Mouse (Mus musculus) intestine, embryonic 16.5 days (tissue): ENCODE data around the gene Eno2. TPM values are rescaled to one million over a fixed set of nuclear protein-coding genes. Genes with fewer than 3 reads are reported as not detected.

Experiments
- ATAC-seq: fragments of 200-750 bp; cut with Nextera tagmentation; 2 replicates; pipeline ENCODE4 v1.8.0; 2017; ENCODE audit warnings: moderate TSS enrichment, moderate library complexity
- H3K27ac ChIP-seq: fragments of 300-500 bp; sonication (generic); 2 replicates; pipeline ENCODE4 v1.5.1; 2014; ENCODE audit warnings: mild to moderate bottlenecking, low read length
- H3K27me3 ChIP-seq: fragments of 300-500 bp; sonication (generic); replicated peaks from 2 replicates; pipeline ENCODE4 v1.6.1; 2014; ENCODE audit warnings: low read length, control low read depth, mixed read lengths; ENCODE audit not compliant: control insufficient read depth, insufficient read depth
- H3K36me3 ChIP-seq: fragments of 300-500 bp; sonication (generic); 2 replicates; pipeline ENCODE4 v1.6.1; 2014; ENCODE audit warnings: low read length, control low read depth; ENCODE audit not compliant: control insufficient read depth, insufficient read depth
- H3K4me1 ChIP-seq: fragments of 300-500 bp; sonication (generic); 2 replicates; pipeline ENCODE4 v1.6.1; 2014; ENCODE audit warnings: low read length, control low read depth, mixed read lengths; ENCODE audit not compliant: control insufficient read depth, insufficient read depth
- H3K4me2 ChIP-seq: fragments of 300-500 bp; sonication (generic); 2 replicates; pipeline ENCODE4 v1.6.1; 2014; ENCODE audit warnings: low read depth, low read length, control low read depth
- H3K4me3 ChIP-seq: fragments of 300-500 bp; sonication (generic); 2 replicates; pipeline ENCODE4 v1.5.1; 2014; ENCODE audit warnings: mild to moderate bottlenecking, low read length
- H3K9ac ChIP-seq: fragments of 300-500 bp; sonication (generic); 2 replicates; pipeline ENCODE4 v1.6.1; 2014; ENCODE audit warnings: low read depth, low read length
- H3K9me3 ChIP-seq: fragments of 300-500 bp; sonication (generic); 2 replicates; pipeline ENCODE4 v1.6.1; 2016; ENCODE audit warnings: low read length, control low read depth; ENCODE audit not compliant: control insufficient read depth
- WGBS: fragments of 180-500 bp; shearing (Covaris S2); extraction: QIAGEN DNeasy Blood & Tissue Kit; methylation state at CpG from one replicate; pipeline ENCODE4 v1.1.7; 2014; 5-methylcytosine and 5-hydroxymethylcytosine counted together
- polyA plus RNA-seq: library from polyadenylated mRNA; unstranded; fragments of >200 nt; fragmentation: Nextera tagmentation; extraction: Ambion mirVana; gene quantifications from 2 replicates; pipeline ENCODE4 v1.2.1, GENCODE M21; 2015

Eno2 gene
- polyA plus RNA-seq, 1 experiment from 2014 or later: 7.1 TPM

GRCm38 (mm10) chr6:124738511-124739023 lies 30.9 kb downstream of the Eno2 start, which contains the start of gene Ptpn6:
Ptpn6 (minus strand) TSS chr6:124738714.
- ATAC-seq: peak; percentile 88
- H3K9ac ChIP-seq: peak within 1 kb of the TSS; percentile 55
- peak within 1 kb of the TSS; percentile 49 for H3K4me2 ChIP-seq
- peaks cover 20% of the 10 kb centered on the region for H3K4me1 ChIP-seq
- WGBS: 16% methylated on average over 15 of the region's 15 CpGs
- peak within 1 kb of the TSS; percentile 99 for H3K27ac ChIP-seq
- no peaks in the 10 kb centered on the region for H3K27me3 ChIP-seq
- H3K9me3 ChIP-seq: no peaks in the 10 kb centered on the region
- peak within 1 kb of the TSS; percentile 32 for H3K4me3 ChIP-seq
- H3K36me3 ChIP-seq: peaks cover 8% of the 10 kb centered on the region; the same call in 1 of the 2 replicates

GRCm38 (mm10) chr6:124737040-124737439 lies 32.4 kb downstream of the Eno2 start:
- no peak for ATAC-seq
- no peaks in the 10 kb centered on the region for H3K27me3 ChIP-seq
- peaks cover 25% of the 10 kb centered on the region for H3K4me1 ChIP-seq
- no peak overlapping the region for H3K9ac ChIP-seq
- no peaks in the 10 kb centered on the region for H3K9me3 ChIP-seq
- no peak overlapping the region for H3K4me2 ChIP-seq
- no peak overlapping the region for H3K4me3 ChIP-seq
- WGBS: 90% methylated on average over 11 of the region's 11 CpGs
- no peaks in the 10 kb centered on the region for H3K36me3 ChIP-seq
- no peak overlapping the region for H3K27ac ChIP-seq

- H3K4me1 ChIP-seq: peaks cover 12% of the 10 kb centered on the region
- no peak for ATAC-seq
- 88% methylated on average over 3 of the region's 3 CpGs for WGBS
These were observed 35.1 kb downstream of the Eno2 start for GRCm38 (mm10) chr6:124734417-124734816.

GRCm38 (mm10) chr6:124732476-124733370 lies 36.8 kb downstream of the Eno2 start:
- H3K9ac ChIP-seq: peak overlapping the region; percentile 29
- no peaks in the 10 kb centered on the region for H3K9me3 ChIP-seq
- H3K4me2 ChIP-seq: no peak overlapping the region
- H3K4me3 ChIP-seq: 0 out of 2 replicates have a peak overlapping the region, but pooled peaks have one; percentile 19
- peaks cover 11% of the 10 kb centered on the region for H3K4me1 ChIP-seq
- ATAC-seq: peak; percentile 31
- no peaks in the 10 kb centered on the region for H3K36me3 ChIP-seq
- H3K27ac ChIP-seq: no peak overlapping the region; the same call in 1 of the 2 replicates
- WGBS: 56% methylated on average over 19 of the region's 19 CpGs
- H3K27me3 ChIP-seq: no peaks in the 10 kb centered on the region

More at GRCm38 (mm10) chr6:124734417-124734816, 35.1 kb downstream of the Eno2 start:
- no peaks in the 10 kb centered on the region for H3K27me3 ChIP-seq
- H3K4me2 ChIP-seq: no peak overlapping the region
- no peaks in the 10 kb centered on the region for H3K9me3 ChIP-seq
- no peak overlapping the region for H3K27ac ChIP-seq
- no peak overlapping the region for H3K9ac ChIP-seq
- H3K36me3 ChIP-seq: no peaks in the 10 kb centered on the region
- H3K4me3 ChIP-seq: no peak overlapping the region

- H3K4me3 ChIP-seq: no peak overlapping the region
- peaks cover 13% of the 10 kb centered on the region for H3K4me1 ChIP-seq
- H3K9me3 ChIP-seq: no peaks in the 10 kb centered on the region
- 88% methylated on average over 7 of the region's 7 CpGs for WGBS
- no peak overlapping the region for H3K9ac ChIP-seq
- H3K27me3 ChIP-seq: no peaks in the 10 kb centered on the region
- ATAC-seq: no peak
- H3K27ac ChIP-seq: no peak overlapping the region
- no peak overlapping the region for H3K4me2 ChIP-seq
- H3K36me3 ChIP-seq: no peaks in the 10 kb centered on the region
These were observed 38.4 kb downstream of the Eno2 start for GRCm38 (mm10) chr6:124731038-124731437.

- Histone ChIP-seq H3K4me3 (no peak overlapping the region), H3K27me3 (no peaks in the 10 kb centered on the region), H3K9ac (no peak overlapping the region), H3K36me3 (no peaks in the 10 kb centered on the region), H3K27ac (no peak overlapping the region), H3K4me1 (peaks cover 13% of the 10 kb centered on the region), H3K4me2 (no peak overlapping the region), H3K9me3 (no peaks in the 10 kb centered on the region)
- WGBS: 78% methylated on average over 8 of the region's 8 CpGs
- ATAC-seq: no peak
These were observed 39.4 kb downstream of the Eno2 start for GRCm38 (mm10) chr6:124729850-124730705.

- Histone ChIP-seq H3K27me3 (no peaks in the 10 kb centered on the region), H3K27ac (no peak overlapping the region), H3K9me3 (no peaks in the 10 kb centered on the region), H3K4me1 (peaks cover 13% of the 10 kb centered on the region), H3K36me3 (no peaks in the 10 kb centered on the region), H3K4me3 (no peak overlapping the region), H3K4me2 (no peak overlapping the region), H3K9ac (no peak overlapping the region)
- WGBS: 87% methylated on average over 10 of the region's 10 CpGs
- no peak for ATAC-seq
These were observed 40.9 kb downstream of the Eno2 start for GRCm38 (mm10) chr6:124728621-124729020.

- Histone ChIP-seq H3K4me1 (peaks cover 10% of the 10 kb centered on the region; the same call in 1 of the 2 replicates), H3K27me3 (no peaks in the 10 kb centered on the region), H3K9ac (no peak overlapping the region), H3K4me2 (no peak overlapping the region), H3K27ac (no peak overlapping the region), H3K36me3 (no peaks in the 10 kb centered on the region), H3K4me3 (no peak overlapping the region), H3K9me3 (no peaks in the 10 kb centered on the region)
- ATAC-seq: no peak
- 90% methylated on average over 10 of the region's 10 CpGs for WGBS
These were observed 45.0 kb downstream of the Eno2 start for GRCm38 (mm10) chr6:124724472-124724871.

GRCm38 (mm10) chr6:124723541-124723940 lies 45.9 kb downstream of the Eno2 start:
- no peaks in the 10 kb centered on the region for H3K36me3 ChIP-seq
- H3K27me3 ChIP-seq: no peaks in the 10 kb centered on the region
- H3K9ac ChIP-seq: 0 out of 2 replicates have a peak overlapping the region, but pooled peaks have one; percentile 23
- H3K4me1 ChIP-seq: peaks cover 10% of the 10 kb centered on the region; the same call in 1 of the 2 replicates
- no peak overlapping the region for H3K4me3 ChIP-seq
- no peak overlapping the region for H3K27ac ChIP-seq
- no peaks in the 10 kb centered on the region for H3K9me3 ChIP-seq
- 76% methylated on average over 8 of the region's 8 CpGs for WGBS
- H3K4me2 ChIP-seq: no peak overlapping the region
- no peak for ATAC-seq
